Mouse (Mus musculus): ENCODE data around the gene Mblac2. TPM values are rescaled to one million over a fixed set of nuclear protein-coding genes. Genes with fewer than 3 reads are reported as not detected.

Gene Mblac2
- total and polyA plus RNA-seq, 3 experiments, result 0.58 to 1.2 TPM; not detected in 1

DNA sequence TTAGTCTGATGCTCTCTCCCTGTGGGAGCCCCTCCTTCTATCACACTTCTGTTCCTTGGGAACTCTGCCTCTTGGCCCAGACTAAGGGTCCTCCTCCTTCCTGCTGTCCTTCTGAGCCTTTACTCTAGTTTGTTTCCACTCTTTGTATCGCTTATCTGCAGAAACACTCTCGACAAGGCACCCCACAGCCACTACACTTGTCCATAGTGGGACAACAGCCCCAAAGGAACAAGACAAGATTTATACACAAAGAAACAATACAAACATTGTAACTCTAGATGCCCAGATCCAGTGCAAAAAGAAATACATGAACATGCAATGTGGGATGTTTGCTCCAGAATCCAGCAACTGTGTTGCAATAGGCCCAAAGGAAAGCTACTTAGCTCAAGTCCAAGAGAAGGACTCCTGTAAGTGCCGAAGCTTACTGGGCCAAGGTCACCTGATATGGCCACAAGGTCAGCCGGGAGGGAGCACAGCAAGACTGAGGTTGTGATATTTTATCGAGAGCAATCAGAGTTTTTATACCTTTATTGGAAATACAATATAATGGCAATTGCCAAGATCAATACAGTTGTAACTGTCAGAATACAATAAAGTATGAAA is 46.0 kb downstream of the Mblac2 start:
- no peak overlapping the region for H3K27ac ChIP-seq (ENCODE audit: control insufficient read depth, low read depth, low read length)
- H3K4me1 ChIP-seq (ENCODE audit: control insufficient read depth in 1 of 2, insufficient read depth in 2 of 2, low read length in 2 of 2), result no peaks in the 10 kb centered on the region; a peak in 1 of 4 replicates
- H3K79me2 ChIP-seq (ENCODE audit: control insufficient read depth, insufficient read depth, low read length, poor library complexity), result no peaks in the 10 kb centered on the region
- no peak overlapping the region for H3K9ac ChIP-seq (ENCODE audit: control insufficient read depth, low read depth, low read length, poor library complexity, severe bottlenecking)
- DNase-seq (ENCODE audit: low read depth, low spot score), result no peak
- no peaks in the 10 kb centered on the region for H3K9me3 ChIP-seq (replicated peaks; ENCODE audit: insufficient read depth, low read length)
- no peak overlapping the region for H3K4me3 ChIP-seq (ENCODE audit: control insufficient read depth in 1 of 2, insufficient read depth in 1 of 2, low read depth in 2 of 2, low read length in 2 of 2)
- no peaks in the 10 kb centered on the region; a peak in 1 of 4 replicates for H3K36me3 ChIP-seq (ENCODE audit: control insufficient read depth in 1 of 2, insufficient read depth in 2 of 2, low read length in 2 of 2)
- H3K27me3 ChIP-seq (ENCODE audit: control insufficient read depth in 1 of 2, insufficient read depth in 2 of 2, low read length in 2 of 2), result no peaks in the 10 kb centered on the region; a peak in 1 of 4 replicates
- TF ChIP-seq RCOR1 (IDR thresholded peaks at IDR 0.05; ENCODE audit: low read depth, low read length), result no peak
- no peak for TF ChIP-seq TAL1 (IDR thresholded peaks at IDR 0.05; ENCODE audit: low read length)
- TF ChIP-seq RAD21 (IDR thresholded peaks at IDR 0.05; ENCODE audit: low read depth, low read length), result no peak
- no peak for TF ChIP-seq POLR2AphosphoS2 (IDR thresholded peaks at IDR 0.05; ENCODE audit: low read length)
- no peak for TF ChIP-seq JUND (IDR thresholded peaks at IDR 0.05; ENCODE audit: low read depth, low read length)
- TF ChIP-seq MXI1 (IDR thresholded peaks at IDR 0.05; ENCODE audit: low read depth, low read length), result no peak
- TF ChIP-seq MAZ (IDR thresholded peaks at IDR 0.05; ENCODE audit: low read depth, low read length), result no peak
- no peak for TF ChIP-seq ZKSCAN1 (IDR thresholded peaks at IDR 0.05; ENCODE audit: low read depth, low read length)
- no peak for TF ChIP-seq MAX (IDR thresholded peaks at IDR 0.05; ENCODE audit: low read length)
- TF ChIP-seq TBP (IDR thresholded peaks at IDR 0.05; ENCODE audit: low read depth, low read length), result no peak
- TF ChIP-seq NELFE (IDR thresholded peaks at IDR 0.05; ENCODE audit: low read depth, low read length), result no peak
- no peak for TF ChIP-seq CHD2 (IDR thresholded peaks at IDR 0.05; ENCODE audit: low read length)
- no peak for TF ChIP-seq CTCF (IDR thresholded peaks at IDR 0.05 in 2 of 3, conservative IDR thresholded peaks at IDR 0.05 in 1 of 3; ENCODE audit: control insufficient read depth in 1 of 3, insufficient read depth in 1 of 3, low read depth in 2 of 3, low read length in 3 of 3, poor library complexity in 1 of 3, severe bottlenecking in 1 of 3)
- no peak for TF ChIP-seq ZNF384 (IDR thresholded peaks at IDR 0.05; ENCODE audit: low read depth, low read length)
- no peak for TF ChIP-seq SIN3A (IDR thresholded peaks at IDR 0.05; ENCODE audit: low read length)
- TF ChIP-seq ZMIZ1 (IDR thresholded peaks at IDR 0.05; ENCODE audit: low read depth, low read length), result no peak
- no peak for TF ChIP-seq BHLHE40 (IDR thresholded peaks at IDR 0.05; ENCODE audit: borderline replicate concordance, low read depth, low read length)
- no peak for TF ChIP-seq EP300 (IDR thresholded peaks at IDR 0.05; ENCODE audit: low read depth in 1 of 2, low read length in 2 of 2)
- no peak for TF ChIP-seq USF2 (IDR thresholded peaks at IDR 0.05; ENCODE audit: borderline replicate concordance in 1 of 2, insufficient read depth in 1 of 2, low read depth in 1 of 2, low read length in 2 of 2)

DNA sequence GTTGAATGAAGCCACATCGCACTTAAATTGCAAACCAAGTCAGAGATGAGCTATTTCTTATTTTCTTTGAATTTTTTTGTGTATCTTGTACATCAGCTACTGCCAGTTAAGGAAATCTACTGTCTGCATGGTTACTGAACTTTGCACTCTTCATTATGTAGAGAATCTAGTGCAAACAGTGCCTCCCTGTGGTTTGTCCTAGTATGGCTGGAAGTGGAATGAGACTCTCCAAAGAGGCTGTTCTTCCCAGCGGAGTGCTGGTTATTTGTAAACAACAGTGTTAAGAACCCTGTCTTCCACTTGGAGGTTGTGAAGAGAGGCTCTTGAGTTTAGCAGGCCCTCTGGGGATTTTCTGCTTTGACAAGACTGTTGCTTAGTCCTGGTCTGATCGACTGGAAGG is 49.2 kb downstream of the Mblac2 start:
- no peaks in the 10 kb centered on the region for H3K9me3 ChIP-seq (replicated peaks; ENCODE audit: insufficient read depth, low read length)
- TF ChIP-seq SIN3A (IDR thresholded peaks at IDR 0.05; ENCODE audit: low read length) (peak; percentile 44; the same call in 1 of the 2 replicates), EP300 (IDR thresholded peaks at IDR 0.05; ENCODE audit: low read depth in 1 of 2, low read length in 2 of 2) (no peak), ZNF384 (IDR thresholded peaks at IDR 0.05; ENCODE audit: low read depth, low read length) (0 out of 2 replicates have a peak, but pooled peaks have one; percentile 11), CHD2 (IDR thresholded peaks at IDR 0.05; ENCODE audit: low read length) (no peak), ZC3H11A (IDR thresholded peaks at IDR 0.05; ENCODE audit: low read depth, low read length) (peak; percentile 91), GATA1 (IDR thresholded peaks at IDR 0.05; ENCODE audit: low read depth, low read length) (no peak), NELFE (IDR thresholded peaks at IDR 0.05; ENCODE audit: low read depth, low read length) (no peak), RCOR1 (IDR thresholded peaks at IDR 0.05; ENCODE audit: low read depth, low read length) (no peak), SMC3 (IDR thresholded peaks at IDR 0.05; ENCODE audit: low read depth, low read length) (peak; percentile 98), MAZ (IDR thresholded peaks at IDR 0.05; ENCODE audit: low read depth, low read length) (no peak), ETS1 (IDR thresholded peaks at IDR 0.05; ENCODE audit: low read depth, low read length) (no peak), TCF12 (IDR thresholded peaks at IDR 0.05; ENCODE audit: low read depth, low read length) (no peak), TAL1 (IDR thresholded peaks at IDR 0.05; ENCODE audit: low read length) (no peak), E2F4 (IDR thresholded peaks at IDR 0.05; ENCODE audit: borderline replicate concordance, low read depth, low read length) (no peak), POLR2A (IDR thresholded peaks at IDR 0.05; ENCODE audit: control insufficient read depth in 1 of 2, insufficient read depth in 1 of 2, low read depth in 1 of 2, low read length in 2 of 2, poor library complexity in 1 of 2) (no peak), USF2 (IDR thresholded peaks at IDR 0.05; ENCODE audit: borderline replicate concordance in 1 of 2, insufficient read depth in 1 of 2, low read depth in 1 of 2, low read length in 2 of 2) (no peak), RAD21 (IDR thresholded peaks at IDR 0.05; ENCODE audit: low read depth, low read length) (peak; percentile 92), CTCF (IDR thresholded peaks at IDR 0.05 in 2 of 3, conservative IDR thresholded peaks at IDR 0.05 in 1 of 3; ENCODE audit: control insufficient read depth in 1 of 3, insufficient read depth in 1 of 3, low read depth in 2 of 3, low read length in 3 of 3, poor library complexity in 1 of 3, severe bottlenecking in 1 of 3) (peak; percentile 45 to 95 (median 78)), CHD1 (IDR thresholded peaks at IDR 0.05; ENCODE audit: low read depth, low read length) (no peak), MYC (IDR thresholded peaks at IDR 0.05; ENCODE audit: low read depth, low read length) (no peak), MEF2A (IDR thresholded peaks at IDR 0.05; ENCODE audit: extremely low read depth, insufficient replicate concordance, low read depth, low read length, poor library complexity, severe bottlenecking) (no peak)
- H3K9ac ChIP-seq (ENCODE audit: control insufficient read depth, low read depth, low read length, poor library complexity, severe bottlenecking), result no peak overlapping the region
- peak; percentile 75 for DNase-seq (ENCODE audit: low read depth, low spot score)
- H3K27ac ChIP-seq (ENCODE audit: control insufficient read depth, low read depth, low read length), result no peak overlapping the region
- H3K36me3 ChIP-seq (ENCODE audit: control insufficient read depth in 1 of 2, insufficient read depth in 2 of 2, low read length in 2 of 2), result no peaks in the 10 kb centered on the region; a peak in 1 of 4 replicates
- no peaks in the 10 kb centered on the region; a peak in 1 of 4 replicates for H3K4me1 ChIP-seq (ENCODE audit: control insufficient read depth in 1 of 2, insufficient read depth in 2 of 2, low read length in 2 of 2)
- H3K27me3 ChIP-seq (ENCODE audit: control insufficient read depth in 1 of 2, insufficient read depth in 2 of 2, low read length in 2 of 2), result no peaks in the 10 kb centered on the region; a peak in 1 of 4 replicates
- H3K79me2 ChIP-seq (ENCODE audit: control insufficient read depth, insufficient read depth, low read length, poor library complexity), result no peaks in the 10 kb centered on the region
- H3K4me3 ChIP-seq (ENCODE audit: control insufficient read depth in 1 of 2, insufficient read depth in 1 of 2, low read depth in 2 of 2, low read length in 2 of 2), result no peak overlapping the region
